Mouse (Mus musculus) heart, postnatal 0 days (tissue): ENCODE results near the gene Fxyd1.

Source experiments
- CTCF ChIP-seq: IDR thresholded peaks from 2 replicates; pipeline ENCODE4 v1.5.1; 2016; ENCODE audit warnings: antibody characterized with exemption, control low read depth, low read depth
- EP300 ChIP-seq: IDR thresholded peaks from 2 replicates; pipeline ENCODE4 v1.6.1; 2016; ENCODE audit warnings: antibody characterized with exemption, low read depth

DNA sequence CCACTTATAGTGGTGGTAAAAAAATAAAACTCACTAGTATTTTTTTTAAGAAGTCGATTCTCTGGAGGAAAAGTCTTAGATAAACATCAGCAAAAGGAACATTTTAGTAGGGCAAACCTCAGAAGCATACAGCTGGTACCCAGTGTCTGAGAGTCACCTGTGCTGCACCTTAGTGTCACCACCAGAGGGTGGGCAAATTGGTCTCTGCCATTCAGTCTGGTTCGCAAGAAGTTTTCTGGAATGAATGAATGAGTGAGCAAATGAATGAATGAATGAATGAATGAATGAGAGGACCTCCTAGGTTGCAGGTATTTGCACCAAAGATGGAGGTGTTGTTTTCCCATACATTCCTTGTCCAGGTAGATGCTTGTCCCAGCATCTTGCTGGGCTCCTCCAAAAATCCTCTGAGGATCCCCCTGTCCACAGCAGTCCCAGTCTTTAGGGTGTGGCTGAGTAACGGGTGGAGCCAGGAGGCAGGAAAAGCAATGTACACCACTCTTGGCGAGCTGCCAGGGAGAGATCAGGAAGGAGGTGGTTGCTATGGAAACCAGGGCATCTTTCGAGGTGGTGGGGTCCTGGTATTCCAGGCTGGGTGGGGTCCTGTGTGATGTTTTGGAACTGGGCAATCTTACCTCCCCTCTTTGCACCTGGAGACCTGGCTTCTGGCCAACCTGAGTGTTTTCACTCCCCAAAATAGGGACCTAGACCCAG lies 7.7 kb downstream of the Fxyd1 start:
- TF ChIP-seq CTCF = no peak
- TF ChIP-seq EP300 = no peak
